Mouse (Mus musculus) cerebellum, adult 2 months (tissue): ENCODE measurements around the gene Slc34a2.

Experiments
- CTCF ChIP-seq: fragments of 200-500 bp; IDR thresholded peaks from 2 replicates; pipeline ENCODE4 v1.5.1; 2011; ENCODE audit warnings: low read depth, mild to moderate bottlenecking, control low read depth, low read length, moderate library complexity, borderline replicate concordance; ENCODE audit not compliant: insufficient read depth
- POLR2A ChIP-seq: fragments of 200-500 bp; IDR thresholded peaks from 2 replicates; pipeline ENCODE4 v1.6.1; 2011; ENCODE audit warnings: low read length, control low read depth, borderline replicate concordance; ENCODE audit not compliant: insufficient read depth

DNA sequence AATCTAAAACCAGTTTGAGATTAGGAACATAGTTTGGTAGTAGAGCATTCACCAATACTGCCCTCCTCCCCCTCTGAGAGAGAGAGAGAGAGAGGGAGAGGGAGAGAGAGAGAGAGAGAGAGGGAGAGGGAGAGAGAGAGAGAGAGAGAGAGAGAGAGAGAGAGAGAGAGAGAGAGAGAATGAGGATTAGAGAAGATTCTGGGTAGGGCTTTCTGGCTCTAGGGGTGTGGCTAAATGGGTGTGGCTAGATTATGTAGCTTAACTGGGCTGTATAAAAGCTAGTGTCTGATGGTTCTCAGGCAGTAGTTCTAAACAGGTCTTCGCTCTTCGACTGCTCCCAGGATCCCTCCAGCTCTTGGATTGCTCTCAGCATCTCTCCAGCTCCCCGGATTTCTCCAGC lies at the start of gene Slc34a2:
- TF ChIP-seq CTCF (no peak), POLR2A (no peak)
